Mouse (Mus musculus) right cerebral cortex, adult 18-20 months (tissue): ENCODE data around the gene Muc1.

Source experiments
- DNase-seq: peaks from one replicate; pipeline ENCODE4 v3.0.0; 2022; ENCODE audit warnings: mixed read lengths

The Muc1 gene

GRCm38 (mm10) chr3:89276061-89276460 is 47.2 kb downstream of the Muc1 start:
- DNase-seq = no peak

- peak; percentile 47 for DNase-seq
Observed at GRCm38 (mm10) chr3:89277281-89278021, 48.6 kb downstream of the Muc1 start.

GRCm38 (mm10) chr3:89278107-89278506 is 49.2 kb downstream of the Muc1 start:
- DNase-seq = no peak

GRCm38 (mm10) chr3:89278643-89279042 is 49.8 kb downstream of the Muc1 start:
- DNase-seq = no peak

GRCm38 (mm10) chr3:89279153-89279890 is 50.5 kb downstream of the Muc1 start:
- DNase-seq = peak; percentile 85

- DNase-seq = peak; percentile 48
Observed at GRCm38 (mm10) chr3:89280050-89280605, 51.3 kb downstream of the Muc1 start.

GRCm38 (mm10) chr3:89280606-89281511 is 52.0 kb downstream of the Muc1 start, which contains the start of gene Efna1:
Efna1 (minus strand) TSS chr3:89281142.
- no peak for DNase-seq

- DNase-seq = peak; percentile 86
Observed at GRCm38 (mm10) chr3:89281579-89282290, 52.9 kb downstream of the Muc1 start.

- no peak for DNase-seq
Observed at GRCm38 (mm10) chr3:89282291-89282643, 53.4 kb downstream of the Muc1 start.
